ENCODE assay signal across 16 mouse cellular contexts in genomic region chr2:44215506-44215905, GRCm38 (mm10).
DNase-seq lines count a peak whose midpoint lies in the region.
"Had no signal": no experiment of that assay in that cellular context is flagged by ENCODE, and none has a peak within 500 bp of the region (broad histone marks: within the 10 kb centered on the region; RNA-seq: fewer than 3 reads in every experiment).

No protein-coding gene starts in this region.

- intact Hi-C loops in left cerebral cortex, postnatal 14 days (cut with DNase I): no loop called here

- peak; percentile 69 for DNase-seq in brain, adult 2 months (ENCODE audit: low read depth, low spot score)
- peak; percentile 48 to 72 for DNase-seq in frontal cortex, adult 2 months (ENCODE audit: extremely low spot score in 1 of 2, low spot score in 1 of 2)
- peak; percentile 44 to 56 for DNase-seq in left cerebral cortex, postnatal 14 days (ENCODE audit: low spot score in 2 of 2)
- DNase-seq in right cerebral cortex, postnatal 14 days: peak; percentile 11
- no peak for DNase-seq in cerebellum, adult 8-10 months
- no peak for DNase-seq in urinary bladder, postnatal 4 days (ENCODE audit: low spot score in 2 of 2)
- no peak for DNase-seq in thymus, postnatal 14 days
- DNase-seq: adrenal gland, adult 2 months; B cell, adult 2 months; cerebellum, adult 9-11 months; gastrocnemius, adult 2 months; kidney, adult 9 months; kidney, postnatal 14 days; lung, adult 18-20 months; lung, postnatal 10 days; thymus, postnatal 4 days had no signal

Comparison
In these comparisons a context has a peak if more than half of its experiments do, and no peak if none do; other contexts are left out.
1. DNase-seq: peak in brain, adult 2 months (single experiment), frontal cortex, adult 2 months (2 of 2), left cerebral cortex, postnatal 14 days (2 of 2) and right cerebral cortex, postnatal 14 days (single experiment); none in cerebellum, adult 8-10 months (single experiment), urinary bladder, postnatal 4 days (0 of 2) and thymus, postnatal 14 days (single experiment).